Mouse (Mus musculus) CH12.LX (cell line): ENCODE measurements around the gene Cfl2. TPM values are rescaled to one million over a fixed set of nuclear protein-coding genes. Genes with fewer than 3 reads are reported as not detected.

Experiments used
- DNase-seq: peaks from one replicate; pipeline ENCODE4 v3.0.0-alpha.2; 2013; ENCODE audit errors: extremely low read depth
- H3K27ac ChIP-seq: 2 replicates; pipeline ENCODE4 v1.5.1; 2012; ENCODE audit warnings: low read depth, mild to moderate bottlenecking, control low read depth, moderate library complexity; ENCODE audit not compliant: insufficient read depth
- H3K27me3 ChIP-seq: replicated peaks from 2 replicates; pipeline ENCODE3; 2012; ENCODE audit warnings: inconsistent platforms
- H3K36me3 ChIP-seq, 2 experiments: replicated peaks in 1 of 2; 2 replicates each; pipeline versions ENCODE3 to v1.6.1; 2012; ENCODE audit warnings: inconsistent platforms in 1 of 2, low read length in 1 of 2, mild to moderate bottlenecking in 1 of 2, mixed read lengths in 1 of 2, moderate library complexity in 1 of 2; ENCODE audit not compliant: control insufficient read depth in 1 of 2, insufficient read depth in 1 of 2
- H3K4me1 ChIP-seq, 2 experiments: 2 replicates each; pipeline ENCODE4 v1.6.1; 2012; ENCODE audit warnings: inconsistent platforms in 1 of 2, moderate library complexity in 1 of 2; ENCODE audit not compliant: insufficient read depth in 2 of 2, control insufficient read depth in 1 of 2
- H3K4me2 ChIP-seq: 2 replicates; pipeline ENCODE4 v1.6.1; 2012; ENCODE audit warnings: low read depth, mild to moderate bottlenecking, control low read depth; ENCODE audit not compliant: poor library complexity, insufficient read depth, severe bottlenecking
- H3K4me3 ChIP-seq, 3 experiments: fragments of 150-350 bp in 1 of 3; sonication (generic) in 1 of 3; replicated peaks in 1 of 3; 2 replicates each; pipeline versions ENCODE3 to v1.5.1; 2011 to 2012; ENCODE audit warnings: low read depth in 2 of 3, low read length in 2 of 3, mild to moderate bottlenecking in 2 of 3, moderate library complexity in 2 of 3, control low read depth in 1 of 3, improper control_type of control experiment in 1 of 3, inconsistent platforms in 1 of 3, mixed read lengths in 1 of 3; ENCODE audit not compliant: poor library complexity in 1 of 3
- H3K79me2 ChIP-seq: replicated peaks from 2 replicates; pipeline ENCODE4 v1.6.1; 2012; ENCODE audit warnings: mild to moderate bottlenecking, moderate library complexity; ENCODE audit not compliant: control insufficient read depth, poor library complexity, insufficient read depth, severe bottlenecking; ENCODE audit errors: extremely low read depth
- H3K9ac ChIP-seq: 2 replicates; pipeline ENCODE4 v1.6.1; 2012; ENCODE audit warnings: low read depth, mild to moderate bottlenecking, control low read depth, moderate library complexity; ENCODE audit not compliant: insufficient read depth
- H3K9me3 ChIP-seq: replicated peaks from 2 replicates; pipeline ENCODE3; 2012; ENCODE audit warnings: low read length, inconsistent platforms, mixed read lengths
- CHD2 ChIP-seq: IDR thresholded peaks from 2 replicates; pipeline ENCODE4 v1.6.1; 2011; ENCODE audit warnings: low read length, improper control_type of control experiment
- CTCF ChIP-seq, 2 experiments: IDR thresholded peaks in 1 of 2; conservative IDR thresholded peaks in 1 of 2; 2 replicates each; pipeline ENCODE4 v1.5.1; 2011 to 2012; ENCODE audit warnings: low read depth in 2 of 2, low read length in 2 of 2, improper control_type of control experiment in 1 of 2, inconsistent platforms in 1 of 2, mild to moderate bottlenecking in 1 of 2, moderate library complexity in 1 of 2
- KAT2A ChIP-seq: IDR thresholded peaks from 2 replicates; pipeline ENCODE4 v1.6.1; 2012; ENCODE audit warnings: low read length, improper control_type of control experiment, inconsistent platforms; ENCODE audit not compliant: insufficient replicate concordance
- MAX ChIP-seq: IDR thresholded peaks from 2 replicates; pipeline ENCODE4 v1.6.1; 2011; ENCODE audit warnings: low read length, improper control_type of control experiment
- MXI1 ChIP-seq: IDR thresholded peaks from 2 replicates; pipeline ENCODE4 v1.6.1; 2011; ENCODE audit warnings: mild to moderate bottlenecking, low read depth, low read length, improper control_type of control experiment
- NELFE ChIP-seq: IDR thresholded peaks from 2 replicates; pipeline ENCODE4 v1.6.1; 2011; ENCODE audit warnings: low read depth, low read length, improper control_type of control experiment
- NRF1 ChIP-seq: IDR thresholded peaks from 2 replicates; pipeline ENCODE4 v1.6.1; 2014; ENCODE audit warnings: low read depth, mild to moderate bottlenecking, inconsistent platforms, low read length, improper control_type of control experiment, moderate library complexity
- PAX5 ChIP-seq: IDR thresholded peaks from 2 replicates; pipeline ENCODE4 v1.6.1; 2012; ENCODE audit warnings: low read length, inconsistent platforms, mixed read lengths
- POLR2A ChIP-seq: IDR thresholded peaks from 2 replicates; pipeline ENCODE4 v1.6.1; 2011; ENCODE audit warnings: low read depth, mild to moderate bottlenecking, improper control_type of control experiment, low read length
- RAD21 ChIP-seq: IDR thresholded peaks from 2 replicates; pipeline ENCODE4 v1.6.1; 2011; ENCODE audit warnings: low read depth, mild to moderate bottlenecking, low read length, improper control_type of control experiment, moderate library complexity
- RCOR1 ChIP-seq: conservative IDR thresholded peaks from 2 replicates; pipeline ENCODE4 v1.6.1; 2012; ENCODE audit warnings: low read depth, mild to moderate bottlenecking, inconsistent platforms, low read length, improper control_type of control experiment
- USF2 ChIP-seq: conservative IDR thresholded peaks from 2 replicates; pipeline ENCODE4 v1.6.1; 2011; ENCODE audit warnings: low read depth, low read length, improper control_type of control experiment
- ZKSCAN1 ChIP-seq: IDR thresholded peaks from 2 replicates; pipeline ENCODE4 v1.6.1; 2012; ENCODE audit warnings: low read depth, inconsistent platforms, low read length, improper control_type of control experiment, borderline replicate concordance
- ZNF384 ChIP-seq: IDR thresholded peaks from 2 replicates; pipeline ENCODE4 v1.6.1; 2012; ENCODE audit warnings: low read depth, low read length, improper control_type of control experiment, inconsistent platforms
- dilution Hi-C: fragments of 300-500 bp; cut with MboI; formaldehyde crosslinking; loops from 2 replicates; pipeline ENCODE4 v1.14.3; 2020; ENCODE audit warnings: low sequenced_read_pairs; ENCODE audit not compliant: extremely low pct_unique_long_range_greater_than_20kb, extremely low pct_ligation_motif_present
- in situ Hi-C: fragments of 300-500 bp; cut with MboI; formaldehyde crosslinking; loops from 3 replicates; pipeline ENCODE4 v1.14.3; 2019; ENCODE audit warnings: low sequenced_read_pairs, low pct_ligation_motif_present, low pct_unique_long_range_greater_than_20kb, mixed read lengths
- polyA plus RNA-seq: library from polyadenylated mRNA; unstranded; fragments of >175 nt; gene quantifications from 2 replicates; pipeline ENCODE4 v1.2.1, GENCODE M21; 2012; ENCODE audit warnings: low read depth; ENCODE audit not compliant: insufficient read length
- total RNA-seq, 2 experiments: library from RNA; depleted of rRNA; stranded (reverse); fragments of 300-350 nt in 1 of 2; fragments of >200 nt in 1 of 2; gene quantifications; 2 replicates each; pipeline ENCODE4 v1.2.3; 2012 to 2014

Cfl2 gene
- total and polyA plus RNA-seq, 3 experiments = 6.1 to 25.2 (median 13.8) TPM

- Histone ChIP-seq H3K9me3 (no peaks in the 10 kb centered on the region), H3K27ac (no peak overlapping the region), H3K36me3 (no peaks in the 10 kb centered on the region), H3K9ac (no peak overlapping the region), H3K79me2 (no peaks in the 10 kb centered on the region), H3K27me3 (no peaks in the 10 kb centered on the region), H3K4me1 (peaks cover 9 to 15% of the 10 kb centered on the region in 2 experiments), H3K4me2 (no peak overlapping the region), H3K4me3 (no peak overlapping the region)
- in situ Hi-C loops = loop anchor here (5.0 kb wide), 1 partner anchor 38 kb away; no protein-coding TSS in a partner anchor
- TF ChIP-seq MXI1 (no peak), KAT2A (no peak), RCOR1 (no peak), CTCF (conservative IDR thresholded peaks at IDR 0.05 in 1 of 2, IDR thresholded peaks at IDR 0.05 in 1 of 2; ENCODE audit: low read depth in 2 of 2, low read length in 2 of 2) (no peak), ZKSCAN1 (no peak), CHD2 (no peak), MAX (no peak)
- dilution Hi-C loops = no loop called here
- no peak for DNase-seq
Observed at GRCm38 (mm10) chr12:54838931-54839330, 23.7 kb downstream of the Cfl2 start.

GRCm38 (mm10) chr12:54835608-54836570 lies 26.8 kb downstream of the Cfl2 start:
- Histone ChIP-seq H3K36me3 (no peaks in the 10 kb centered on the region), H3K4me1 (peaks cover 9 to 15% of the 10 kb centered on the region in 2 experiments), H3K4me3 (no peak overlapping the region), H3K4me2 (peak overlapping the region; percentile 51; the same call in 1 of the 2 replicates), H3K9ac (no peak overlapping the region), H3K27me3 (no peaks in the 10 kb centered on the region), H3K9me3 (no peaks in the 10 kb centered on the region), H3K79me2 (no peaks in the 10 kb centered on the region), H3K27ac (no peak overlapping the region; the same call in 1 of the 2 replicates)
- no peak for DNase-seq
- TF ChIP-seq NELFE (no peak), POLR2A (no peak), ZNF384 (peak; percentile 72), RAD21 (no peak), USF2 (no peak), PAX5 (no peak), NRF1 (no peak)
- in situ Hi-C loops (loop anchor here (5.0 kb wide), 1 partner anchor 41 kb away; no protein-coding TSS in a partner anchor), dilution Hi-C loops (no loop called here)
